Mouse (Mus musculus) lung, postnatal 0 days (tissue): ENCODE results near the gene Slc24a3.

ENCODE experiments used
- CTCF ChIP-seq: IDR thresholded peaks from 2 replicates; pipeline ENCODE4 v1.5.1; 2016; ENCODE audit warnings: antibody characterized with exemption, mild to moderate bottlenecking
- EP300 ChIP-seq: IDR thresholded peaks from 2 replicates; pipeline ENCODE4 v1.6.1; 2016; ENCODE audit warnings: antibody characterized with exemption, mild to moderate bottlenecking, control low read depth

- TF ChIP-seq CTCF = no peak
- TF ChIP-seq EP300 = no peak
Measured at GRCm38 (mm10) chr2:145405746-145406145, 238.2 kb downstream of the Slc24a3 start.
